Mouse (Mus musculus) kidney, postnatal 0 days (tissue): ENCODE data around the gene Rab4a. TPM values are rescaled to one million over a fixed set of nuclear protein-coding genes. Genes with fewer than 3 reads are reported as not detected.
A peak's percentile ranks its signal among the peaks of the same experiment; 100 is the strongest.

ENCODE experiments used
- ATAC-seq: fragments of 200-750 bp; cut with Nextera tagmentation; replicated peaks from 2 replicates; pipeline ENCODE4 v1.8.0; 2017; ENCODE audit warnings: low read depth, moderate number of reproducible peaks, moderate TSS enrichment, moderate library complexity; ENCODE audit not compliant: low FRiP score
- DNase-seq: peaks from one replicate; pipeline ENCODE4 v3.0.0-alpha.2; 2016; ENCODE audit warnings: low spot score
- H3K27ac ChIP-seq: fragments of 300-500 bp; sonication (generic); 2 replicates; pipeline ENCODE4 v1.5.1; 2014; ENCODE audit warnings: mild to moderate bottlenecking
- H3K27me3 ChIP-seq: fragments of 300-500 bp; sonication (generic); 2 replicates; pipeline ENCODE4 v1.6.1; 2014; ENCODE audit warnings: low read length, mixed read lengths; ENCODE audit not compliant: insufficient read depth
- H3K36me3 ChIP-seq: fragments of 300-500 bp; sonication (generic); 2 replicates; pipeline ENCODE4 v1.6.1; 2014; ENCODE audit warnings: low read length, mixed read lengths; ENCODE audit not compliant: insufficient read depth
- H3K4me1 ChIP-seq: fragments of 300-500 bp; sonication (generic); replicated peaks from 2 replicates; pipeline ENCODE4 v1.6.1; 2014; ENCODE audit warnings: antibody characterized with exemption, low read length, mixed read lengths; ENCODE audit not compliant: insufficient read depth
- H3K4me2 ChIP-seq: fragments of 300-500 bp; sonication (generic); 2 replicates; pipeline ENCODE4 v1.6.1; 2014; ENCODE audit warnings: mild to moderate bottlenecking, low read length, moderate library complexity, mixed read lengths
- H3K4me3 ChIP-seq: fragments of 300-500 bp; sonication (generic); replicated peaks from 2 replicates; pipeline ENCODE4 v1.5.1; 2014; ENCODE audit warnings: low read depth, low read length
- H3K9ac ChIP-seq: fragments of 300-500 bp; sonication (generic); 2 replicates; pipeline ENCODE4 v1.6.1; 2014; ENCODE audit warnings: low read depth, low read length
- H3K9me3 ChIP-seq: fragments of 300-500 bp; sonication (generic); replicated peaks from 2 replicates; pipeline ENCODE4 v1.6.1; 2016; ENCODE audit warnings: low read length, inconsistent platforms, mixed read lengths
- CTCF ChIP-seq: IDR thresholded peaks from 2 replicates; pipeline ENCODE4 v1.5.1; 2016; ENCODE audit warnings: antibody characterized with exemption, low read depth, mild to moderate bottlenecking, moderate library complexity
- WGBS: fragments of 180-500 bp; shearing (Covaris S2); extraction: QIAGEN DNeasy Blood & Tissue Kit; methylation state at CpG from one replicate; pipeline ENCODE4 v1.1.7; 2014; 5-methylcytosine and 5-hydroxymethylcytosine counted together
- polyA plus RNA-seq: library from polyadenylated mRNA; unstranded; fragments of >200 nt; fragmentation: Nextera tagmentation; extraction: Ambion mirVana; gene quantifications from 2 replicates; pipeline ENCODE4 v1.2.1, GENCODE M21; 2015

Rab4a gene
- polyA plus RNA-seq, 1 experiment from 2014 or later, result 58.2 TPM

DNA sequence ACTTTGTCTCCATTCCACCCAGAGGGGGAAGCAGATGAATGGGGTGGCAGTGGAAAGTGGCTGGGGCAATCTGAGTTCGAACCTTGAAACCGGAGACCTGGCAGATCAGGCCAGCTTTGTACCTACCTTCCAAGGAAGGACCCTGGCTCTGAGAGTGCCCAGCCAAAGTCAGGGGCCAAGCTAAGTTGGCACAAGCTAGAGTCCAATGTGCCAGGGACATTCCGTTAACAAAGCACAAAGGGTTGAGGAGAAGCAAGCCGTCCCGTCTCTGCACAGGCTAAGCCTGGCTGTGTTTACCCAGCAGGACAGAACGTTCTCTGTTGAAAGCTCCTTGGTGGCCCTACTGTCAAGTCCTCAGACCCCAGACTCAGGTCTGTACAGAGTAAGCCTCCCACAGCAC, 19.6 kb upstream of the Rab4a start:
- Histone ChIP-seq H3K27me3 (no peaks in the 10 kb centered on the region), H3K4me3 (no peak overlapping the region), H3K9ac (no peak overlapping the region), H3K36me3 (no peaks in the 10 kb centered on the region), H3K4me1 (0 out of 2 replicates have a peak, but pooled peaks cover 7% of the 10 kb centered on the region), H3K27ac (no peak overlapping the region), H3K4me2 (no peak overlapping the region), H3K9me3 (no peaks in the 10 kb centered on the region)
- DNase-seq, result no peak
- 82% methylated on average over 6 of the region's 6 CpGs for WGBS
- TF ChIP-seq CTCF, result no peak
- ATAC-seq, result no peak

DNA sequence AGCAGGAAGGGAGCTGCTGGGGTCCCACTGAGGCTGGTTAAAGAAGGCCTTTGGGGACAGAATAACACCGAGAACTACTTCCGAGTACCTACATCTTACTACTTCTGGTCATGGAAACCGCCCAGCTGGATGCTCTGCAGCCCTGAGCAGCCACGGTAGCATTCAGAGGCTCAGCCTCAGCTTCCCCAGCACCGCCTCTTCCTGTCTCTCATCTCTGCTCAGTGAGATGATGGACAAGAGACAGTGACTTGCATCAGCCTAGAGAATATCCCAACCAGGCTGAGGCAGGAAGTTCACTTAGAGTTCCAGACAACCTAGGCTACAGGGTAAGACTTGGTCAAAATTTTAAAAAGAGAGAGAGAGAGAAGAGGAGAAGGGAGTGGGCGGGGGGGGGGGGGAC, 19.1 kb upstream of the Rab4a start:
- Histone ChIP-seq H3K4me3 (no peak overlapping the region), H3K27me3 (no peaks in the 10 kb centered on the region), H3K4me2 (no peak overlapping the region), H3K27ac (no peak overlapping the region), H3K4me1 (0 out of 2 replicates have a peak, but pooled peaks cover 4% of the 10 kb centered on the region), H3K9me3 (no peaks in the 10 kb centered on the region), H3K36me3 (no peaks in the 10 kb centered on the region), H3K9ac (no peak overlapping the region)
- TF ChIP-seq CTCF, result no peak
- no peak for DNase-seq
- ATAC-seq, result no peak
- 71% methylated on average over 6 of the region's 6 CpGs for WGBS

DNA sequence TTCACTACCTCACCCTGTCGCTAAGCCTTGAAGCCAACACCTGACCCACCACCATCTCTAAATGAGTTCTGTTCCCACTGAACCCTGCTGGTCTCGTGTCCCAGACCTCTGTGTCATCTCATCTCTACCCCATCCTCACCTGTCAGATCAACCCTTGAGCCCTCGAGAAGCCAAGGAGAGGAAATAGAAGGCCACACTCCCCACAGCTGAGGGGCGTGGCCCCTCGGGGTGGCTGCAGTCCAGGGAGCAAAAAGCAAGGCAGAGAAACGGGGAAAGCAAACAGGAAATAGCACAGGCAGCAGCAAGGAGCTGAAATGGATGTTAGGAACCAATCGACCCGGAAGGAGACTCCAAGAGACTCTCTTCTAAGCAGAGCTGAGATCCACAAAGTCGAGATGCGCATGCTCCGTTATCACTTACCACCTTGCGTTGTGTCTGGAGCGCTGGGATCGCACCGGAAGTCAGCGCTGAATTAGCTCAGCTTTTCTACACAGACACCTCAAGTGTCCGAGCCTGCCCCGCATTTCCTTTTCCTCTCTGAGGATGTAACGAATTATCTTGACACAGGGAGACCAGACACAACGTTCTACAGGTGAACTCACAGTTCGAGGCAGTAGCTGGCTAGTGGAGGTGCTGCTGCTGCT, 18.4 kb upstream of the Rab4a start:
- Histone ChIP-seq H3K36me3 (no peaks in the 10 kb centered on the region), H3K4me1 (0 out of 2 replicates have a peak, but pooled peaks cover 4% of the 10 kb centered on the region), H3K27me3 (no peaks in the 10 kb centered on the region), H3K9me3 (no peaks in the 10 kb centered on the region), H3K9ac (no peak overlapping the region), H3K4me3 (no peak overlapping the region), H3K4me2 (peak overlapping the region; percentile 23; the same call in 1 of the 2 replicates), H3K27ac (no peak overlapping the region)
- ATAC-seq (no peak), DNase-seq (peak; percentile 14)
- TF ChIP-seq CTCF, result no peak
- 54% methylated on average over 21 of the region's 21 CpGs for WGBS

DNA sequence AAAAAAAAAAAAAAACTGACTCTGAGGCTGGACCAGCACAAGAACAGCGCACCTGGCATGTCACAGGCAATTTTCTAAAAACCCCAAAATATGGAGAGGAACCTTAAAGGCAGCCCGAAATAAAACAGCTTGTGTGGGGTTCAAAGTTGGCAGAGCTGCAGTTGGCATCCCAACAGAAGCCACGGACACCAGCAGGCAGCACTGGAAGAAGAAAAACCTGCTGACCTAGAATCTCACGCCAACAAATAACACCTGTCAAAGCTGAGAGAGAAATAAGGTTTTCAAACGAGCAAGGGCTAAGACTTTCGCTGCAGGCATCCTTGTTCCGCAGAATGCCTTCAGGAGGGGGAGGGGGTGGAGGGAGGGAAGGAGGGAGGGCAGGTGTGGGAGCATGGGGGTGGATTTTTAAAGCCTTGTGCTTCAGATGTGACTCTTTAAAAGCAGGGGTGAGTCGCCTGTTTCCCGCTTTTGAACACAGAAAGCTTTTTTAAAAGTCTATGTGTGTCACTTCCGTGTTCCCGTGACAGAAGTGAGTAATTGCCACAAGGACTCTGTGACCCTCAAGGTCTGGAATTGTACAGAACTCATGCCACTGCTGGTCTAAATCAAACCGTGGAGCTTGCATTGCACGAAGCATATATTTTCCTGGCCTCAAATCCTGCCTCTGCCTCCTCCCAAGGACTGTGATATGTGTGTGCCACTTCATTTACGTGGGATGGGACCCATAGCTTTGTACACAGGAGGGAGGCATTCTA, 17.2 kb upstream of the Rab4a start:
- no peak for TF ChIP-seq CTCF
- Histone ChIP-seq H3K27me3 (no peaks in the 10 kb centered on the region), H3K4me1 (0 out of 2 replicates have a peak, but pooled peaks cover 4% of the 10 kb centered on the region), H3K4me2 (no peak overlapping the region), H3K9me3 (no peaks in the 10 kb centered on the region), H3K36me3 (no peaks in the 10 kb centered on the region), H3K27ac (no peak overlapping the region), H3K4me3 (no peak overlapping the region), H3K9ac (no peak overlapping the region)
- no peak for ATAC-seq
- 22% methylated on average over 14 of the region's 14 CpGs for WGBS
- DNase-seq, result peak; percentile 33

DNA sequence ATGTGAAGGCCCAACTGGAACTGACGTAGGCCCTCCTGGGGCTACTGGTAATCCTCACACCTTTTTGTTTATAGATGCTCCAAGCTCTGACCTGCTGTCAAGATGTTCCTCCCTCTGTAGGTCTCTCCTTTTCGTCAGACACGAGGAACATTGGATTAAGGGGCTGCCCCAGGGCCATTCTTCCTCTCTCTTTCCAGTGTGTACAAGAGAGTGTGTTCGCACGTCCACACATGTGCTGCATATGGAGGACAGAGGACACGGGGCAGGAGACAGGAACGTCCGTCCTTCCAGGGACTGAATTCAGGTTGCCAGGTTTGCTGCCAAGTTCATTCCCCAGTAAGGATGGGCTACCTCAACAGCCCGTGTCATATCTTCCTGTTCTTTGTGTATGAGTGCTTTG, 16.3 kb upstream of the Rab4a start:
- H3K9ac ChIP-seq, result no peak overlapping the region
- 80% methylated on average over 9 of the region's 9 CpGs for WGBS
- TF ChIP-seq CTCF, result no peak
- ATAC-seq (no peak), DNase-seq (no peak)
- no peak overlapping the region for H3K4me2 ChIP-seq
- H3K4me3 ChIP-seq, result no peak overlapping the region
- no peak overlapping the region for H3K27ac ChIP-seq
- no peaks in the 10 kb centered on the region for H3K9me3 ChIP-seq
- H3K4me1 ChIP-seq, result 0 out of 2 replicates have a peak, but pooled peaks cover 4% of the 10 kb centered on the region
- H3K27me3 ChIP-seq, result no peaks in the 10 kb centered on the region
- no peaks in the 10 kb centered on the region for H3K36me3 ChIP-seq

DNA sequence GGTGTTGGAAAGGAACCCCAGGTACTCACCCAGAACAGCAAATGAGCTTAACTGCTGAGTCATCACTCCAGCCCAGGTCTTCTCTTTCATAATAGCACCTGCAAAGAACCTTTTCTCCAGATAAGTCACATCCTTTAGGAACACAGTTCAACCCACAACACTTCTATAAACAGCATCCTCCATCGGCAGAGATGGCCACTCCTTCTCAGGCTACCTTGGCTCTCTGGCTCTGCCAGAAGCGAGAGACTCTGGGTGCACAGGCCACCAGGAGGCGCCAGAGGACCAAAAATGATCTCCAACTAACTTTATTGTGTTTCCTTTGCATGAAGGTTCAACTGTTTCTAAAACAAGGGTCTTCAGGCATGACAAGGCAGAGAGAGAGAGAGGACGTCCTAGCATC, 15.8 kb upstream of the Rab4a start:
- ATAC-seq (no peak), DNase-seq (peak; percentile 89)
- no peaks in the 10 kb centered on the region for H3K9me3 ChIP-seq
- peak; percentile 97 for TF ChIP-seq CTCF
- H3K36me3 ChIP-seq, result no peaks in the 10 kb centered on the region
- H3K4me2 ChIP-seq, result no peak overlapping the region
- H3K4me3 ChIP-seq, result no peak overlapping the region
- no peak overlapping the region for H3K9ac ChIP-seq
- no peaks in the 10 kb centered on the region for H3K27me3 ChIP-seq
- 0 out of 2 replicates have a peak, but pooled peaks cover 4% of the 10 kb centered on the region for H3K4me1 ChIP-seq
- no peak overlapping the region for H3K27ac ChIP-seq
- WGBS, result 0% methylated on average over 4 of the region's 4 CpGs
